Mouse (Mus musculus): ENCODE results near the gene Polr2a. TPM values are rescaled to one million over a fixed set of nuclear protein-coding genes. Genes with fewer than 3 reads are reported as not detected.

Gene Polr2a
- polyA plus RNA-seq, 1 experiment from 2014 or later: 29.0 TPM

GRCm38 (mm10) chr11:69776488-69776887 lies 18.1 kb upstream of the Polr2a start:
- 0 out of 2 replicates have a peak, but pooled peaks have one; percentile 11 for ATAC-seq (replicated peaks; ENCODE audit: insufficient number of reproducible peaks, low FRiP score, low TSS enrichment)
- Histone ChIP-seq H3K27ac (ENCODE audit: low read depth, low read length) (no peak overlapping the region), H3K9me3 (replicated peaks; ENCODE audit: control insufficient read depth, low read length) (no peaks in the 10 kb centered on the region), H3K4me2 (no peak overlapping the region), H3K4me3 (ENCODE audit: low read depth, low read length) (no peak overlapping the region), H3K4me1 (ENCODE audit: control insufficient read depth, insufficient read depth, low read length) (0 out of 2 replicates have a peak, but pooled peaks cover 3% of the 10 kb centered on the region), H3K9ac (ENCODE audit: low read depth, low read length) (no peak overlapping the region), H3K36me3 (ENCODE audit: control insufficient read depth, insufficient read depth, low read length) (peaks cover 6% of the 10 kb centered on the region; the same call in 1 of the 2 replicates), H3K27me3 (ENCODE audit: control insufficient read depth, insufficient read depth, low read length) (peaks cover 16% of the 10 kb centered on the region)
- WGBS (ENCODE audit: insufficient replicate concordance): 74% methylated on average over 20 of the region's 20 CpGs

DNA sequence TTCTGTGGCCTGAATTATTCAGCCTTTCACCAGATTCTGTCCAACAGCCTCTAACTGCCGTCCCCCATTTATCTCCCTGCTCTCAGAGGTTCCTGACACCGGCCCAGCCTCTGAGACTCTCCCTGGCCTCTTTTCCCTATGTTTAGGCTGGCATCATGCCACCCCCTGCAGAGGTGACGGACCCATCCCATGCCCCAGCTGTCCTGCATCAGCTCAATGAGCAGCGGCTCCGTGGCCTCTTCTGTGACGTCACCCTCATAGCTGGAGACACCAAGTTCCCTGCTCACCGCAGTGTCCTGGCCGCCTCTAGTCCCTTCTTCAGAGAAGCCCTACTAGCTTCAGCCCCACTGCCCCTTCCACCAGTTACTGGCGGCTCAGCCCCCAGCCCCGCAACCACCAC lies 17.3 kb upstream of the Polr2a start:
- Histone ChIP-seq H3K4me2 (no peak overlapping the region), H3K9me3 (replicated peaks; ENCODE audit: control insufficient read depth, low read length) (no peaks in the 10 kb centered on the region), H3K36me3 (ENCODE audit: control insufficient read depth, insufficient read depth, low read length) (peaks cover 6% of the 10 kb centered on the region; the same call in 1 of the 2 replicates), H3K4me1 (ENCODE audit: control insufficient read depth, insufficient read depth, low read length) (0 out of 2 replicates have a peak, but pooled peaks cover 3% of the 10 kb centered on the region), H3K4me3 (ENCODE audit: low read depth, low read length) (no peak overlapping the region), H3K27me3 (ENCODE audit: control insufficient read depth, insufficient read depth, low read length) (peaks cover 16% of the 10 kb centered on the region), H3K27ac (ENCODE audit: low read depth, low read length) (no peak overlapping the region), H3K9ac (ENCODE audit: low read depth, low read length) (no peak overlapping the region)
- WGBS (ENCODE audit: insufficient replicate concordance): 53% methylated on average over 10 of the region's 10 CpGs
- no peak for ATAC-seq (replicated peaks; ENCODE audit: insufficient number of reproducible peaks, low FRiP score, low TSS enrichment)

DNA sequence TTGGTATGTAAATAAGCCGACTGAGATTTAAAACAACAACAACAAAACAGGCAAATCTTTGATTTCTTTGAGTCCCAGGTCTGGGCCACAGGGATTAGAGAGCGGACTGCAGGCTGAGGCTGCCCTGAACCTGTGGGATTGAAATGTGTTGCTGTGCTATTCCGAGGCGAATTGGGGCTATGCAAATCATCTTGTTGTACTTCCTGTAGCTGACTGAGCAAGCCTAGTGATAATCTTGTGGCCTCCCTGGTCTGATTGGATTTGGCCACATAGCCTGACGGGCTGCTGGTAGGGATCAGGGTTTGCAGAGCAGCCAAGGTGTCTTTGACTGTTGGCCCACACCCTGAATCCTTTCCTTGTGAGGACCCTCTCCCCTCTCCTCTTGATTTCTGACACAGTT lies 16.5 kb upstream of the Polr2a start:
- Histone ChIP-seq H3K4me1 (ENCODE audit: control insufficient read depth, insufficient read depth, low read length) (0 out of 2 replicates have a peak, but pooled peaks cover 3% of the 10 kb centered on the region), H3K27ac (ENCODE audit: low read depth, low read length) (no peak overlapping the region), H3K9ac (ENCODE audit: low read depth, low read length) (no peak overlapping the region), H3K36me3 (ENCODE audit: control insufficient read depth, insufficient read depth, low read length) (peaks cover 6% of the 10 kb centered on the region; the same call in 1 of the 2 replicates), H3K4me3 (ENCODE audit: low read depth, low read length) (no peak overlapping the region), H3K9me3 (replicated peaks; ENCODE audit: control insufficient read depth, low read length) (no peaks in the 10 kb centered on the region), H3K4me2 (no peak overlapping the region), H3K27me3 (ENCODE audit: control insufficient read depth, insufficient read depth, low read length) (peaks cover 16% of the 10 kb centered on the region)
- 48% methylated on average over 5 of the region's 5 CpGs for WGBS (ENCODE audit: insufficient replicate concordance)
- no peak for ATAC-seq (replicated peaks; ENCODE audit: insufficient number of reproducible peaks, low FRiP score, low TSS enrichment)

DNA sequence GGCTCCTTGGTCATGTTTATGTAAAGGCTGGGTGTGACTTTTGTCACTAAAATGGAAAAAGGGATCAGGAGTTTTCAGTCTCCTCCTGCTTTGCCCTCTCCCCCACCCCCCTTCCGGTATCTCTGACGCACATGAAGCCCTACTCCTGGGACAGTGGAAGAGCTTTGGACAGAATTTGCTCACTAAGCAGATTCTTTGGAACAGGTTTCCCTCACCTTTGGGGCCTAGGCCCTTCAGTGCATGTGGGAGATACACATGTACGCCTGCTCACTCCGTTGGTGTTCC lies 9.1 kb upstream of the Polr2a start:
- H3K27me3 ChIP-seq (ENCODE audit: control insufficient read depth, insufficient read depth, low read length): no peaks in the 10 kb centered on the region
- H3K36me3 ChIP-seq (ENCODE audit: control insufficient read depth, insufficient read depth, low read length): no peaks in the 10 kb centered on the region
- no peaks in the 10 kb centered on the region for H3K9me3 ChIP-seq (replicated peaks; ENCODE audit: control insufficient read depth, low read length)
- 38% methylated on average over 4 of the region's 4 CpGs for WGBS (ENCODE audit: insufficient replicate concordance)
- ATAC-seq (replicated peaks; ENCODE audit: insufficient number of reproducible peaks, low FRiP score, low TSS enrichment): no peak
- H3K4me2 ChIP-seq: peak overlapping the region; percentile 82
- peak overlapping the region; percentile 71 for H3K27ac ChIP-seq (ENCODE audit: low read depth, low read length)
- peaks cover 12% of the 10 kb centered on the region for H3K4me1 ChIP-seq (ENCODE audit: control insufficient read depth, insufficient read depth, low read length)
- H3K9ac ChIP-seq (ENCODE audit: low read depth, low read length): peak overlapping the region; percentile 97
- peak overlapping the region; percentile 93 for H3K4me3 ChIP-seq (ENCODE audit: low read depth, low read length)

- no peak for ATAC-seq (replicated peaks; ENCODE audit: insufficient number of reproducible peaks, low FRiP score, low TSS enrichment)
- 49% methylated on average over 13 of the region's 13 CpGs for WGBS (ENCODE audit: insufficient replicate concordance)
- peak overlapping the region; percentile 91 for H3K27ac ChIP-seq (ENCODE audit: low read depth, low read length)
- H3K9ac ChIP-seq (ENCODE audit: low read depth, low read length): peak overlapping the region; percentile 97
- H3K4me2 ChIP-seq: peak overlapping the region; percentile 82
- peaks cover 12% of the 10 kb centered on the region for H3K4me1 ChIP-seq (ENCODE audit: control insufficient read depth, insufficient read depth, low read length)
- no peaks in the 10 kb centered on the region for H3K27me3 ChIP-seq (ENCODE audit: control insufficient read depth, insufficient read depth, low read length)
- H3K9me3 ChIP-seq (replicated peaks; ENCODE audit: control insufficient read depth, low read length): no peaks in the 10 kb centered on the region
- H3K36me3 ChIP-seq (ENCODE audit: control insufficient read depth, insufficient read depth, low read length): no peaks in the 10 kb centered on the region
- H3K4me3 ChIP-seq (ENCODE audit: low read depth, low read length): peak overlapping the region; percentile 93
Measured at GRCm38 (mm10) chr11:69766872-69767624, 8.6 kb upstream of the Polr2a start.

DNA sequence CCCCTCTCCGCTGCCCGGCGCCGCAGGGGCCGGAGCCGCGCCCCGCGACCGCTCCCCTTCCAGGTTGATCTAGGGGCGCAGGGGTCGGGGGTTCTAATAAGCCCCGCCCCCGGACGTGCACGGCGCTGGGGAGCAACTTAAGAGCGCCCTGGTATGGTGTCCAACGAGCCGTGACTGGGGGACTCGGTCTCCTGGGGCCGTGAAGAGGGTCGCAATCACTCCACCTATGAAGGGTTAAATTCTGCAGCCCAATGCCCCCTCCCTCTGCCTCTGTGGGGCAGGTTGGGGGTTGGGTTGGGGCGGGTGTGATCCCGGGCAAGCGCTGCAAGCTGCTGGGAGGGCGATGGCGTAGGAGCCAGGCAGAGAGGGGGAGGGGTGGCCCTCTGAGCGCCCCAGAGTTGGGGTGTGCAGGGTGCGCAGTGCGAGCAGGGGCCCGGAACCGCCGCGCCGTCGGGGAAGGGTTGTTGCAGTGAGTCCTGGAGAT lies 7.7 kb upstream of the Polr2a start:
- H3K4me2 ChIP-seq: peak overlapping the region; percentile 82
- H3K4me3 ChIP-seq (ENCODE audit: low read depth, low read length): peak overlapping the region; percentile 93
- H3K9me3 ChIP-seq (replicated peaks; ENCODE audit: control insufficient read depth, low read length): no peaks in the 10 kb centered on the region
- ATAC-seq (replicated peaks; ENCODE audit: insufficient number of reproducible peaks, low FRiP score, low TSS enrichment): peak; percentile 68
- peak overlapping the region; percentile 97 for H3K9ac ChIP-seq (ENCODE audit: low read depth, low read length)
- WGBS (ENCODE audit: insufficient replicate concordance): under 1% methylated on average over 37 of the region's 37 CpGs
- peak overlapping the region; percentile 91 for H3K27ac ChIP-seq (ENCODE audit: low read depth, low read length)
- peaks cover 12% of the 10 kb centered on the region for H3K4me1 ChIP-seq (ENCODE audit: control insufficient read depth, insufficient read depth, low read length)
- H3K36me3 ChIP-seq (ENCODE audit: control insufficient read depth, insufficient read depth, low read length): no peaks in the 10 kb centered on the region
- H3K27me3 ChIP-seq (ENCODE audit: control insufficient read depth, insufficient read depth, low read length): no peaks in the 10 kb centered on the region

- Histone ChIP-seq H3K9ac (ENCODE audit: low read depth, low read length) (peak within 1 kb of the TSS; percentile 97), H3K36me3 (ENCODE audit: control insufficient read depth, insufficient read depth, low read length) (no peaks in the 10 kb centered on the region), H3K27me3 (ENCODE audit: control insufficient read depth, insufficient read depth, low read length) (no peaks in the 10 kb centered on the region), H3K4me2 (peak within 1 kb of the TSS; percentile 82), H3K27ac (ENCODE audit: low read depth, low read length) (peak within 1 kb of the TSS; percentile 91), H3K4me1 (ENCODE audit: control insufficient read depth, insufficient read depth, low read length) (peaks cover 15% of the 10 kb centered on the region), H3K4me3 (ENCODE audit: low read depth, low read length) (peak within 1 kb of the TSS; percentile 93), H3K9me3 (replicated peaks; ENCODE audit: control insufficient read depth, low read length) (no peaks in the 10 kb centered on the region)
- 23% methylated on average over 32 of the region's 55 CpGs for WGBS (ENCODE audit: insufficient replicate concordance)
- peak; percentile 53; the same call in 1 of the 2 replicates for ATAC-seq (replicated peaks; ENCODE audit: insufficient number of reproducible peaks, low FRiP score, low TSS enrichment)
Measured at GRCm38 (mm10) chr11:69765221-69766125, 7.0 kb upstream of the Polr2a start, which contains the start of gene Zbtb4. Zbtb4 (plus strand) TSS chr11:69765912.

- H3K4me1 ChIP-seq (ENCODE audit: control insufficient read depth, insufficient read depth, low read length): peaks cover 25% of the 10 kb centered on the region
- H3K9me3 ChIP-seq (replicated peaks; ENCODE audit: control insufficient read depth, low read length): no peaks in the 10 kb centered on the region
- ATAC-seq (replicated peaks; ENCODE audit: insufficient number of reproducible peaks, low FRiP score, low TSS enrichment): no peak
- no peak overlapping the region for H3K4me3 ChIP-seq (ENCODE audit: low read depth, low read length)
- H3K4me2 ChIP-seq: no peak overlapping the region
- H3K27me3 ChIP-seq (ENCODE audit: control insufficient read depth, insufficient read depth, low read length): no peaks in the 10 kb centered on the region
- no peaks in the 10 kb centered on the region for H3K36me3 ChIP-seq (ENCODE audit: control insufficient read depth, insufficient read depth, low read length)
- no peak overlapping the region for H3K9ac ChIP-seq (ENCODE audit: low read depth, low read length)
- H3K27ac ChIP-seq (ENCODE audit: low read depth, low read length): no peak overlapping the region
- 55% methylated on average over 7 of the region's 7 CpGs for WGBS (ENCODE audit: insufficient replicate concordance)
Measured at GRCm38 (mm10) chr11:69763551-69763950, 5.1 kb upstream of the Polr2a start.

Measured in heart, embryonic 11.5 days (tissue).